Mouse (Mus musculus): Measurements from ENCODE around the gene Ephb2.

Ephb2 gene

DNA sequence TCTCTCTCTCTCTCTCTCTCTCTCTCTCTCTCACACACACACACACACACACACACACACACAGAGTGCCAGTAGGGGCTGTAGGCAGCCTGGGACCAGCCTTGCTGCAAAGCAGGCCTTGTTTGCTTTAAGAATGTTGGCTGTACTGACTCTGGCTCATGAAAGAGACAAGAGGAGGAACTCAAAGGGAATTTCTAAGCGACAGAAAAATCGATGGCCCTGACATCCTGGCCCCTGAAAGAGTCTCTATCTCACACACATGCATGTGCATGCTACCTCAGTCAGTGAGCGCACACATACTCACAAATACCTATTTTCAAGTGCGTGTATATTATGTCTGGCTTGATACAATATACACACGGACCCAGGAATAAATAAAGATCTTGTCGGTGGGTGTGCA lies 79.3 kb downstream of the Ephb2 start:
- no peak for DNase-seq

DNA sequence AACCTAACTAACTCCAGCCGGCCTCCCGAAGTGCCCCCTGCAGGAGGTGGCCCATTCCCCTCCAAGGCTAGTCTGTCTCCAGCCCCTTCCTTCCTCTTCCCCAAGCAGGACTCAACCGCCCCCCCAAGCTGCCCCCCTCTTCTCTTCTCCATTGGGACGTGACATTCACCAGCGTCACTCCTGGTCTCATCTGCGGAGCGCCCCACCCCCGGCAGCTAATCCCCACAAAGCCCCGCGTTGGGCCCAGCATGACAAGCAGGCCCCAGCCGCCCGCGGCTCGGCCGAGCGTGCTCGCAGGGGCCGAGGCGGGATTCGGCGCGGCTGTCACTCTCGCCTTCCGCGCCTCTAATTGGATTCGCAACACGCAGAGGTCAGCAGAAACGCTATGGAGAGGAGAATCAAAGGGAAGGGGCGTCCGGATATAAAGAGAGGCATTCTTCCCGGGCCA lies 80.4 kb downstream of the Ephb2 start:
- DNase-seq, result no peak

DNA sequence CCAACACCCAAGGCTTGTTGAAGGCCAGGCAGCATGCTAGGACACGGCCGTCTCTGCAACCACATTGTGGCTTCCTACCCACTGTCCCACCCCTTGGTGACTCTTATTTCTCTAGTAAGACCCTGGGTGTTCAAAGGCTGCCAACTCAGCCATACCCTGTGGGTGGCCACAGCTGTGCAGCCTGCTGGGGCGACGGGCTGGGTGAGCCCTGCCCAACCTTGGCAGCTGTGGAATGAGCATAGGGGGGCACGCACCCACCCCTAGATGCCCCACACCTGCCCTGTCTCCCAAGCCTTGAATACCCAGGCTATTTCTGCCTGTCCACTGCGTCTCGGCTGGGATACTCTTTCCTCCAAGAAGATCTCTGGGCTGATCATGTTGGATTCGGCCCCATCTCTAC lies 81.5 kb downstream of the Ephb2 start:
- no peak for DNase-seq

DNA sequence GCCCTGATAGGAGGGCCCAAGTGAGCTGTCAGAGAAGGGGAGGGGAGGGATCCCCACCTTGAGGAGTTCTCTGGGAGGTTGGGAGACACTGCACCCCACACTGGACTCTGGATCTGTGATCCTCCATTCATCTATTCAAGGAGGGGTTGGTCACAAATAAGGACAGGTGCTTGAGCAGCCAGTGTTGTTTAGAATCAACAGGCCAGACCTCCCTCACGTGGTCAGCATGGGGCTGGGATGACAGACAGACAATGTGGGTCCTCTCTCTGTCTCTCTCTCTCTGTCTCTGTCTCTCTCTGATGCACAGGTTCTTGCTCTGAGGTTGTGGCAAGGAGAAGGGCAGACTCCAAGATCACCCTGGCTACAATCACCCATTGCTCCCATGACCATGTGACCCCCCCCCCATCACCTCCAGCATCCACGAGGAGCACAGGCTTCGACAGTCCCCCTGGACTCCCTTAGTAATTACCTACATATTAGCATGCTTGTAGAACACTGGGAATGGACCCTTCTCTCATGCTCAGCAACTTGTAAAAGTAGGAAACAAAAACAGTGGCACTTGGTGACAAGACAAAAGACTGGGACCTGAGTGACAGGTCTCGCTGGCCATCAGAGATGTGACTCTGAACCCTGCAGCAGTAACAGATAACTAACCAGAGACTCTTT lies 84.3 kb downstream of the Ephb2 start:
- DNase-seq, result no peak

DNA sequence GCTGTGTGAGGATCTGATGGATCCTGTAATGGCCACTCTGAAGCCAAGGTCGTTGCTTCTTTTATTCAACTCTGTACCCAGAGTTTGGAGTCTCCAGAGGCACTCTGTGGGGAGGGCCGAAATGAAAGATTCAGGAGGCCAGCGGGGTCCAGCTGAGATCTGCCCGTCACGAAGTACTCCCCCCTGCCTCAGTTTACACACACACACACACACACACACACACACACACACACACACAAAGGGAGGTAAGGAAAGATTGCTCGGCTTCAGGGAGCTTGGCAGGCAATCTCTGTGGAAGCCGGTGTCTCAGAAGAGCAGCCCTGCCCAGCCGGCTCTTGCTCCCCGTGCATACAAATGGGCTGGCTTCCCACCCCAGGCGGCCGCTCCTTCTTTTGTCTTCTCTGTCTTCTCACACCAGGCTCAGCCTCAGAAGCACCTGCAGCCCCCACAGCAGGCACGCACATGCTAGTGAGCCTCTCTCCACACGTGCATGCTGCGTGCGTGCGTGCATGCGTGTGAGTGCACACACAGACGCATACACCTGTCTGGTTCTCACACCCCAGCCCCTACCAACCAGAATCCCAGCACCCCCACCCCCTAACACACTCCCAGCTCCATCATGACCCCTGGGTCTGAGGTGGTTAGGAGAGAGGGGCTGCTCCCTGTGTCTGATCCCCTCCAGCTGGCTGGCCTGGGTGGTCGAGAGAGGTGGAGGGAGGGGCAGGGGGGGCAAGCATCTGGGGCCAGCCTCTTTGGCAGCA lies 85.0 kb downstream of the Ephb2 start:
- DNase-seq, result peak in 1 of 2 experiments; percentile 20

- DNase-seq, result peak; percentile 30 to 44
Measured at GRCm38 (mm10) chr4:136749851-136750577, 85.8 kb downstream of the Ephb2 start.

DNA sequence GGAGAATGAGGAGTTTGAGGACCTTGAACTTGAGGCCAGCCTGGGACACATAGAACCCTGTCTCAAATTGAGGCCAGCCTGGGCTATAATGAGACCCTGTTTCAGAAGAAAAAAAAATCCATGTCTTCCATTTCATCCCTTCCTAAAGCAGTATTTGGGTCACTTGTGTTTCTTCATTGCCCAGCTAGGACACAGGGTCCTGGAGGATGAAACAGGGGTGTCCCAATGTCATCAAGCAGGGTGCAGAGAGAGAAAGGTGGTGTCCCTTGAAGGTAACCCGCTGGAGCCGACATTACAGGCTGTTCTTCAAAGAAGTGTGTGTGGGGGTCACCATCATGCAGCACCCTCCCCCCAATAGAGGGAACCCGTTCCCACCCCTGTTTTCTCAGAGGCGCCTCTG lies 86.4 kb downstream of the Ephb2 start:
- no peak for DNase-seq

- no peak for DNase-seq
Measured at GRCm38 (mm10) chr4:136748842-136749392, 86.9 kb downstream of the Ephb2 start.

DNA sequence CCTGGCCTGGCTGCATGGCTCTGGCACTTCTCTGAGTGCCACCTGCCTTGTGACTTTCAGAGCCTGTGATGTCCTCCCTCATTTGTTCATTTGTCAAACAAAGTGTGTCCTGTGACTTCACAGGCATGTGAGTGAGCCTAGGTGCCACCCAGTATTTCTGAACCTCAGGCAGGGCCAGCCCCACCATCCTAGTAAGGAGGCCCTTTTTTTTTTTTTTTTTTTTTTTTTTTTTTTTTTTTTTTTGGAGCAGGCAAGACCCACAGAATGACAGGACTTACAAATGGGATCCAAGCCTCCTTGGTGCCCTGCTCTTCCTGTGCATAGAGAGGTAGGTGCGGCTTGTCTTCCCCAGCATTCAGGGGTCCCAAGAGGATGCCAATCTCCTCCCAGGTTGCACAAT lies 89.3 kb downstream of the Ephb2 start:
- DNase-seq, result no peak

DNA sequence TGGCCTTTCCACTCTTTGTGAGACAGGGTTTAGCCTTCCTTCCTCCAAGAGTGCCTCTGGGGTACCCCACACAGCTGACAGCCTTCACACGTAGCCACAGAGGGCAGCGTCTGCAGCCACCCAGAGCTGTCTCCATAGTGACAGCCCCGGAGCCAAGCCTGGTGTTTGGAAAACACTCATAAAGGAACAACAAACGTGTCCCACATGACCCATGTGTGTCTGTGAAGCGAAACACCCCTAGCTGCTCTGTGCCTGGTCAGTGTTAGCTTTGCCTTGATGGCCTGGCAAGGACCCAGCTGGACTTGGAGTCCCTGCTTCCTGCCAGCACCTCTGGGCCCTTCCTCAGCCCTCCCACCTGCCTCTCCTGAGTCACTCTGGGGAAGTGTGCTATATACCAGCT lies 93.1 kb downstream of the Ephb2 start:
- peak; percentile 42 to 44 for DNase-seq

DNA sequence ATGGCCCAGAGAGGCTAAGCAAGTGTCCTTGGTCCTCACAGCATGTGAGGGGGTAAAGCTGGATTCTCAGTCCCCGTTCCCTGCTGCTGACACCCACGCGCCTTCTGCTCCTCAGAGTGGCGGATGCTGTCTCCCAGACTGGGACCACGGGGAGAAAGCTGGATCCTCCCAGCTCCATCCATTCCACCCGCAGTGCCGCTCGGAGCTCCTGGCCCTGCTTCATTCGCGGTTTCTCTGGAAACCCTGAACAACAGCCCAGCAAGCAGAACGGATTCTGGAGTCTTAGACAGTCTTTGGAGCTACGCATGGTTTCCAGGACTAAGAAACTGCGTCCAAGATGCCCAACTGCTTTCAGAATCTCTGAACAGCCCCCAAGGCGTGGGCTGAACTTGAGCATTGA lies 93.9 kb downstream of the Ephb2 start:
- DNase-seq, result peak; percentile 49 to 52

DNA sequence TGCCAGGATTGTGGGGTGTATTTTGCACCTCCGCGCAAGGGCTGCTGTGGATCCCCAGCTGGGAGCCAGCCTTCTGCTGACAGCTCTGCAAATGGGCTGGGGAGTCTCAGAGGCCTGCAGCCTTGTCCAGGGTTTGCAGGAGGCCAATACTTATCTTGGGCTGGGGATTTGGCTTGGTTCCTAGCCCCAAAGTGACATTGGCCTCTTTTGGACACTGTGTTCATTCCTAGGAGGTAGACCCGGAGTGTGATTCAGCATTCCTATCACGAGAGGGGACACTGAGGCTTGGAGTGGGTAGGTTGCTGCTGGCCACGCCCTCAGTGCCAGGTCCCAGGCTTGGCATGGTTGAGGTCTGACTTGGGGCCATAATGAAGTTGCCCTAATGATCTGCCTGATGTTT lies 94.8 kb downstream of the Ephb2 start:
- no peak for DNase-seq

GRCm38 (mm10) chr4:136739189-136739588 lies 96.6 kb downstream of the Ephb2 start:
- no peak for DNase-seq

- DNase-seq, result no peak
Measured at GRCm38 (mm10) chr4:136738291-136738690, 97.5 kb downstream of the Ephb2 start.

- DNase-seq, result peak; percentile 49
Measured at GRCm38 (mm10) chr4:136735856-136736255, 99.9 kb downstream of the Ephb2 start.

GRCm38 (mm10) chr4:136734210-136734803 lies 101.5 kb downstream of the Ephb2 start:
- peak in 1 of 2 experiments; percentile 24 for DNase-seq

DNA sequence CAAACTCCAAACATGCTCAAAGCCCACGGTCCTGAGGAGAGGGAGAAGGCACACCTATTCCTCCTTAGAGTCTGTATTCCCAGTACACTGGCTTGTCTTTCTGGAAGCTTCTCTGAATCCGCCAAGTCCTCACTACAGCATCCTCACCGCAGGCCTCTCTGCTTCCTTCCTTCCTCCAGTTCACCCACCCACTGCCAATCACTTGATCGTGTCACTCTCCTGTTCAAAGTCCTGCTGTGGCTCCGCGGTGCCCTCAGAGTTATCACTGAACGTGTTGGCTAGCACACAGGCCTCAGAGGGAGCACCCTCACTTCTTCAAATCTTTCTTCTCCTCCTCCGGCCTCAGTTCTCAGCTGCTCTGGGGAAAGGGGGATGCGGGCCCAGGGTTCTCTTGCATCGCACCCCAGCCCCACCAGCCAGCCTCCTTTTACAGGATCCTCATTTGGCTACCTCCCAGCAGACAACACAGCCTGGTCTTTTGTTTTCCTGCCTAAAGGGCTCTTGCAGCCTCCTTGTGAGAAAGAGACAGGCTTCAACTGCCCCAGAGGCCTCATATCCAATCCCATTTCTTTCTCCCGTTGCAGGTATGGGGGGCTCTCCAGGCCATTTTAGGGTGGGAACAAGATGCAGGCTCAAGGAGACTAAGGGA lies 102.4 kb downstream of the Ephb2 start:
- no peak for DNase-seq

DNA sequence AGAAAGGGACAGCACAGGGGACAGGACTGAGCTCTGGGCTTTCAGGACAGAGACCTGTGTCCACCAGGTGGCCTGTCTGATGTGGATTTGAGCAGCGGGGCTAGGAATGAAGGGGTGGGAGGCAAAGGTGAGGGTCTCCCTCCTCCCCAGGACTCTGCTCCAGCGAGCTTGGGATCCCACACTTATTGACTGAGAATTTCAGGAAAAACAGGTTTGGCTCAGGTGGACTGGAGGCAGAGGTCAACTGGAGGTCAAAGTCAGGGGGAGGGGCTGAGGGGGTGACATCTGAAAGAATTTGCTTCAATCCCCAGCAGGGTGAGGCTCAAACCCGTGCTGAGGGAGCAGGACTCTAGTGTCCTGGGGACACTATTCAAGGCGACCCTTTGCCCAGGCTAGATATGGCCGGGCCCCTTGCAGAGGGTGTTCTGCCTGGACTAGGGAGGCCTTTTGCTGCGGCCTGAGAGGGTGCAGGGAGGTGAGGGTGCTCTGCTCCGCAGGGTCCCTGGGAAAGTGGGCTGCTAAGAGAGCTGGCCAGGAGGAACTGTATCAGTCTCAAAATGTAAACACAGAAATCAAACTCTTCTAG lies 103.2 kb downstream of the Ephb2 start:
- no peak for DNase-seq

DNA sequence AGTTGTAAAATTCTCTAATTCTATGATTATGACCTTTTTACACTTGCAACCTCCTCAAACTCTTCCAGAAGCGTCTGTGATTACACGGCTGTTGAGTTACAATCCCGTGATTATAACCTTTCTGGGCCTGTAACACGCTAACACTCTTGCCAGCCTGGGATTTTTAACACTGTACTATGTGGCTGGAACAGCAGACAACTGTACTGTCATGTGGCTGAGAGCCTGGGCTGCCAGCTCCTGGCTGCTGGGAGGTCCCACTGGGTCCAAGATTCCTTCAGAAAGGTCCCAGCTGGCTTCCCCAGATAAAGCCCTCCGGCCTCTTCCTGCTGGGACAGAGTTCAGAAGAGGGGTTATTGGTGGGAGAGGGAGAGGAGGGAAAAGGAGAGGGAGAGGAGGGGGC lies 104.0 kb downstream of the Ephb2 start:
- no peak for DNase-seq

DNA sequence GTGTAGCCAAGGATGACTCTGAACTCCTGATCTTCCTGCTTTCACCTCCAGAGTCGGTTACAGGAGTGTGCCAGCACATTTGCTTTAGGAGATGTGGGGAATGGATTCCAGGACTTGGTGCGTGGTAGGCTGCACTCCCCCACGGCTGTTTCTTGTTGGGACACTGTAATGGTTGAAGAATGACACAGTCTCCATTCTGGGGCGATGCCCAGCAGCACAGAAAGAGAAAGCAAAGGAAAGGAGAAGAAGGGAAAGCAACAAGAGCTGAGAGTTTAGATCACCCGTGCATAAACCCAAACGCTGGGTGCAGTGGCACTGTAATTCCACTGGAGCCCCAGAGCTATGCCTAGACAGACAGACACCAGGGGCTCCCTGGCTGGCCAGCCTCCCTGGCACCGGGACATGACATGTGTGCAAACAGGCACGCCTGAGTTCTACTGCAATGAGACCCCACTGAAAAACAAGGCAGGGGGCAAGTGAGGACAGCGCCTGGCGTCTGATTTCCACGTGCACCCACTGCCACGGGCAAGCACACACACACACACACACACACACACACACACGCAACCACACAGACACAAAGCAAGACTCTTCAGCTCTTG lies 104.7 kb downstream of the Ephb2 start:
- DNase-seq, result no peak

DNA sequence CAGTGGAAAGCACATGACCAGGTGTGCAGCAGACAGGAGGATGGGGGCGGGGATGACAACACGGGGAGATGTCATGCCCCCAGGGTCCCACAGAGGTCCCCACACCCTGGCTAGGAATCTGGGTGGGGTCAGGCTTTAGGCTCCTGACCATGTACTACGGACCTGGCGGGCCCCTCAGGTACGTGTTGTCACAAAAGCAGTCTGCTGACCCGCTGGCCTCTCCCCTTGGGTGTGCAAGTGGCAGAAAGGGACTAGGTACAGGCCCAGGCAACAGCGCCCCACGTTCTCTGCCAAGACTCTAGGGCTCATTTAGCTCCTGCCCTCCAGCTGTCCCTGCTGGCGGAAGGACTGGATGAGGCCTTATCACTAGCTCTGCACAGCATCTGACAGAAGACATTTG lies 105.3 kb downstream of the Ephb2 start:
- no peak for DNase-seq

- peak in 1 of 2 experiments; percentile 28 for DNase-seq
Measured at GRCm38 (mm10) chr4:136729574-136729973, 106.2 kb downstream of the Ephb2 start.
